Mouse (Mus musculus) G1E-ER4 (cell line): ENCODE measurements around the gene Tbxas1. TPM values are rescaled to one million over a fixed set of nuclear protein-coding genes. Genes with fewer than 3 reads are reported as not detected.

Experiments used
- GATA1 ChIP-seq: IDR thresholded peaks from one replicate; pipeline ENCODE4 v1.8.0; 2012; ENCODE audit warnings: low read length, inconsistent platforms
- polyA plus RNA-seq: library from polyadenylated mRNA; stranded (reverse); fragments of >175 nt; gene quantifications from 2 replicates; pipeline ENCODE4 v1.2.3, GENCODE M21; 2012

Tbxas1 gene
- polyA plus RNA-seq, 1 experiment, result 0.03 TPM

DNA sequence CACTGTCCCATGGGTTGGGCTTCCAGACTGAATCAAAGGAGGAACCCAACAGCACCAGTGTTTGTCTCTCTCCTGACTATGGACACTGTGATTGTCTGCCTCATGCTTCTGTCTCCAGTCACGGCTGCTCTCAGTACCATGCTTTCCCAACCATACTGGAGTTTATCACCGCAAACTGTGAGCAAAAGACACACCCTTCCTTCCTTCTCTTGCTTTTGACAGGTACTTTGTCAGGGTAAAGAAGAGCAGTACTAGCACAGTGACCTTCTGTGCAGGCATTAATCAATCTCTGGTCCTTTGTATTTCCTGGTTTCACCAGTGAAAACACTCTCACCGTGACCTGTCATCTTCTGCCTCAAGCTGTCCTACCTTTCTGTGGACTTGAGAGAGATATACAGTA, 26.4 kb downstream of the Tbxas1 start:
- TF ChIP-seq GATA1, result no peak

DNA sequence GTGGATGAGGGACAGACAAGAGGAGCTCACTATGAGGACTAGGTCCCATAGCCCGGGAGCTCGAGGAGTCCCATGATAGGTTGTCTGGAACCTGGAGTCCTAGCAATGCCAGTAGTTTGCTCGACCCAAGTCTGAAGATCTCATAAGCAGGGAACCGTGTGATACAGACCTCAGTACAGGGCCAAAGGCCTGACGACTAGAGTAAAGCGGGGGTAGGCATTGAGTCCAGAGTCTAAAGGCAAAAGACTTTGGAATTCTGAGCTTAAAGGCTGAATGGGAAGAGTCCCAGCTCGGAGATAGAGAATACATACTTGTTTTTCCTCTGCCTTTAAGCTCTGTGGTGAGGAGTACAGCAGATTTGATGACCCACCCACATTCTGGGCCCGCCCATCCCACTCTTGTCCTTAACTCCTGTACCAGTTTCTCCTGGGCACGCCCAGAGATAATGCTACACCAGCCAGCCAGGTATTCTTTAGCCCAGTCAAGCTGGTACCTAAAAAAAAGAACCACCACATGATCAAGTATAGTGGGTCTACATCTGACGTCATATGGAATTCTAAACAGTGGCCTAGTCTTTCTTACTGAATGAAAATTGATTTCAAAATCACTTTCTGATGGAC, 27.7 kb downstream of the Tbxas1 start:
- no peak for TF ChIP-seq GATA1

DNA sequence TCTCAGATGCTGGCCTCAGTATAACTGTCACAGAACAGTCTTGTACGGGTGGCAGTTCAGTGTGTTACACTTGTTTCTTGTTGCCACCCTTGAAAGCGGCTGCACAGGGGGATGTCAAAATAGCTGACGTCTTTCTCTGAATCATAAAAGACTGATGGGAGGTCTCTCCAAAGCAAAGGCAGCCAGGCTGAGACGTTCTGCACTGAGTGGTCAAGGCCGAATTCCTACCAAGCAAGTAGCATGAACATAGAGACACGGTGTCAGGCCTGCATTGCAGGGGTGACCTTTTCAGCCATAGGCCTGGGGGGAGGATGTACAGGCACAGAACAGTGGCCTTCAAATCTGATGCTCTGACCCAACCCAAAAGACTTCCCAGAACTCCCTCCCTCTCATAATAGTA, 30.8 kb downstream of the Tbxas1 start:
- TF ChIP-seq GATA1, result no peak

DNA sequence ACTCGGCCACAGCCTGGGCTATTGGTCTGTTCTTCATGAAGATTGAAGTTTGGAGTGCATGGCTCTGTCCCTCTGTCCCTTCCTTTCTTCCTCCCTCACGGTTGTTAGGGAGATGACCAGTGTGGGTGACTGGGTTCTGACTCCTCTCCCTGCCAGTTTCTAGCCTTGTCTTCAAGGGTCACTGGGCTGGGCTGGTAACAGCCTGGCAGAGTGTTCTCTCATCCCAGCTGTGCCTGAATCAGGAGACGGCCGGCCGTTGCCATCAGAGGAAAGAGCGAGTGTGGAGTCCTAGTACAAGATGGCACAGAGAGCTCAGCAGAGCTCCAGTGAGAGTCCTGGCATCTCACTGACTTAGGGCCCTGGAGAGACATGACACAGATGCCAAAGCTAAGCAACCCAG, 33.2 kb downstream of the Tbxas1 start:
- TF ChIP-seq GATA1, result no peak

DNA sequence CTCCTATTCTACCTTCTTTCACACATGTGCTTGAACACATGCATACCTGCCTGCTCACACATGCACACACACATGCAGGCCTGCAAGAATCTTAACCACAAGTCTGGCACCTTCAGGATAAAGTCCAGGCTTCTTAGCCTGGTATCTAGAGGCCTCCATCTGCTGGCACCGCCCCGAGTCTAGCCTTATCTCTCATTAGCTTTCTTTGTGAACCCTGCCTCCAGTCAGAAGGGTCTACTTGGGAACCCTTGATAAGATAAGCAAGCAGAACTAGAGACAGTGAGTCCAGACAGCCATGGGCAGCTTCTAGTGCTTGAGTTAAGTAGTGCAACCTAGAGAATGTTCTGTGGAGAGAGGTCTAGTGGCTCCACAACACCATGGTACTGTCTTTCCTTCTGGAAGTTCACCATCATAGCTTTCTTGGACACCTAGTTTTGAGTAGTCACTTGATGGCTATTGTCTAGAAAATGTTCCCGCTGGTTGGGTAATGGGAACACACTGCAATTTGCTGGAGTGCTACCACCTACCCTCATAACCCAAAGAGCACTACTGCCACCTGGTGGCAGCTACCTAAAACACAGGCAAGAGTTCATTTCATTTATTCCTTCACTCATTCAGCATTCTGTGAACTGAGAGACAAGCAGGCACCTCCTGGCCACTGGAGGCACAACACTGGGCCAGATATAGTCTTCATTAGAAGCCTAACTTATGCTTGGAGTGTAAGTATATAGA, 35.8 kb downstream of the Tbxas1 start:
- peak; percentile 96 for TF ChIP-seq GATA1

DNA sequence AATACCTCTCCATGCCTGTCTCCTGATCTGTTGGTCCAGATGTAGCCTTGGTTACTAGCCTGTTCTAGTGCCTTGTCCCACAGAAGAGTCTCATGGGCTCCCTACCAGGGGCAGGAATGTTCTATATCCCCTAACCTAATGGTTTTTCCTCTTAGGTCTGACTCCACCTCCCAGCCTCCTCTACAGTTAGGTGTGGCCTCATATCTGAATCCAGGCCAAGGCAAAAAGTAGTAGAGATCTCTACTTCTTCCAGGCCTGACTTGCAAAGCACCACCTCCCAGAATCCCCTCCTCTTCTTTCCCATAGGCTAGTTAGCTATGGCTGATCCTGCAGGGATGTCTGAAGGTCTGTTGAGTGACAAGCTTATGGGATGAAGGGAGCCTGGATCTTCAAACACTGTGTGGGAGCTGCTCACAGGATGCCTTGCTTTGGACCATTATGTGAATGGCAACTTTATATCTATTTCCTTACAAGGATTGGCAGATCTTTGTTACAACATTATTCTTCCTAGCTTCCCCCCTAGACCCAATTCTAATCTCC, 37.0 kb downstream of the Tbxas1 start:
- no peak for TF ChIP-seq GATA1

DNA sequence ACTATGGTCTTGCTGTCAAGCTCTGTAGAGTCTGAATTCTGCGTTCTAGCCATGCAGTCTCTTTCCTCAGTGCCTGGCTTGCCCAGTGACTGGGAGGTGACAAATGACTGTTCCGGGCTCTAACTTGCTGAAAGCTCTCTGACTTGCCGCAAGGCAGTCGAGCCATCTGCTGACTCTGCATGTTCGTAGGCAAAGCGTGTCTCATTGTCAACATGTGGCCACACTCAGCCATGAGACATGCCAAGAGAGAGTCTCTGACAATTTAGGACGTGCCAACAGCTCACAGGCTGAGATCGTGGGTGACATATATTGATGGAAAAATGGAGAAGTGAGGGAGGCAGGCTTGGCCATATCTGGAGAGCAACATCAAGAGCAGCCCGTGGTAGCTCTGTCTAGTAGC, 37.6 kb downstream of the Tbxas1 start:
- TF ChIP-seq GATA1, result no peak

DNA sequence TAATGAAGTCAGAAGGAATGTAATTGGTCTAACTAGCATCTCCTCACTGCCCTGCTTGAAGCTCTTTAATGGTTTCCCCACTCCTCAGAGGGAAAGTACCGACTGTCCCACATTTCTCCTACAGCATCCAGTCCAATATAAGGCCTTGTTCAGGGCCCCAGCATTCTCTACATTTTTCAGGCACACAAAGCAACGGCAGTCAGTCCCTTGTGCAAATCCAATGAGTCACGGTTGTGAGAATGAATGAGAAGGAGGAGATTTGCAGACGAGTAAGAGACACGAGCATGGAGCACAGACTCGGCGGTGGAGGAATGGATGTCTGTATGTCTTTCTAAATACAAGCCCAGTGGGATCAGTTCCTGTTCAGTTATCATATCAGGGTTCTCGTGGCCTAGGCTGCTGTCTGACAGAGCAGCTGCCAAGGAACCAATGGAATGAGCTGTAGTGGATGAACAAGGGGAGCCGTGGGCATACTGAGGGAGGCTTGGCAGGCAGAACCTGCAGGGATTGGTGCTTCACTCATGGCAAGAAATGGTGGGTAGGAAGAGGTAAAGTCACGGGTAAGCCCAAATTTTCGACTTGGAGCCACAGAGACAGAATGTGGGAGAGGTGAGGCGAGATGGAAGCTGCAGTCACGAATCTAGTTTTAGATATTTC, 38.3 kb downstream of the Tbxas1 start:
- no peak for TF ChIP-seq GATA1

DNA sequence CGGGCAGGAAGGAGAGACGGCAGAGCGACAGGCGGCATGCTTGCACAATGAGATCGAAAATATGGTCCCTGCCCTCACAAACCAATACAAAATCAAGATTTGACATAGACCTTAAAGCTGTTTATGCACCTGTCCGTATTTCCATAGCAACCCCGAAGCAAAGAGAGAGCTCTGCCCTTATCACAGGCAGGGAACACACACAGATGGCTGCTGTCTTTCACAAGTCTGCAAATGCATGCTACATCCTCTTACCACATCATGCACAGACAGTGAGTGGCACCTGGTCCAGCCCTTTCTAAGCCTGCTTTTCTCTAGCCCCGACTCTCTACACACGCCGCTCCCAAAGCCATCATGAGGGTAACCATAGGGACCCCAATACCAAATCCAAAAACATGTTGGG, 39.0 kb downstream of the Tbxas1 start:
- TF ChIP-seq GATA1, result no peak

DNA sequence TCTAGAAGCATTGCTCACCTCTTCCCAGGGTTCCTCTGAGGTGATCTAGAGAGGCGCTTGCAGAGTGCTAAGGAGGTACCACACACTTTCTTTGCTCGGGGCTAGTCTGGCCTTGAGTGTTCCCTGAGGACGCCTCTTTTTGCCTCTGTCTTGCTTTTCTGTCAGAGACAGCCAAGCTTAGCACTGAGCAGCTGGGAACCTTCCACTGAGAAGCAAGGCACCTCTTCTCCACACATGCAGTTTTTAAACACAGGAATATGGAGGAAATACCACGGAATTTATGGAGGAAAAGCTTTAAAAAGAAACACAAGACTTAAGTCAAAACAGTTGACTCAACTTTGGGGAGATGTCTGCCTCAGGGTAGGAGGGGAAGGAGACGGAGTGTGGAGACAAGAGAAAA, 40.6 kb downstream of the Tbxas1 start:
- TF ChIP-seq GATA1, result no peak

DNA sequence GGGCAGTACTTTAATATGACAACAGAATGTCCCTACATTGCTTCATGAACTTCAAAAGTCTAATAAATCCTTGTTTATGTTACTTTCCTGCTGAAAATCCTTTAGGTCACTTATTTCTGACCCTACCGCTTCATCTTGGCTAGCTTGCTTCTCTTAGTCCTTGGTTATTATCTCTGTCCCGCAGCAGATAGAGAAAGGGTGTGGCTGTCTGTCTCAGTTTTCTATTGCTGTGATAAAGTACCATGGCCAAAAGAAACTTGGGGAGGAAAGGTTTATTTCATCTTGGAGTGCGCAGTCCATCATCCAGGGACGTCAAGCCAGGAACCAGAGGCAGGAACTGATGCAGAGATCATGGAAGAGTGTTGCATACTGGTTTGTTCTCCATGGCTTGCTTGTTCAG, 41.4 kb downstream of the Tbxas1 start:
- TF ChIP-seq GATA1, result peak; percentile 50

DNA sequence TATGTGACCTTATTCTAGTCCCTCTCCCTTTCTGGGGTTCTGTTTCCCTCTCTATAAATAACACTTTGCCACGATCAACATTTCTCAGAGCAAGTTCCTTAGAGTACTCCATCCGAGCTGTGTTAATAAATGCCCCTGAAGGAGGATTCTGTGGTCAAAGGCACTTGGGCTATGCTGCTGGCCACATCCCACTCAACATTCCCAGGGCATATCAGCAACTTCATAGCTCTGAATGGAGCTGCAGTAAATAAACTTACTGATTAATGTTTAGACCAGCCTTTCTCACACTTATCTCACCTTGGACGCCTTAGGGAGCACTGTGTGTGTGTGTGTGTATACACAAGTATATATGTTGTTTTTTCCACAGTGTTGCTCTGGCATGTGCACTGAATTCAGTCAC, 42.2 kb downstream of the Tbxas1 start:
- no peak for TF ChIP-seq GATA1

DNA sequence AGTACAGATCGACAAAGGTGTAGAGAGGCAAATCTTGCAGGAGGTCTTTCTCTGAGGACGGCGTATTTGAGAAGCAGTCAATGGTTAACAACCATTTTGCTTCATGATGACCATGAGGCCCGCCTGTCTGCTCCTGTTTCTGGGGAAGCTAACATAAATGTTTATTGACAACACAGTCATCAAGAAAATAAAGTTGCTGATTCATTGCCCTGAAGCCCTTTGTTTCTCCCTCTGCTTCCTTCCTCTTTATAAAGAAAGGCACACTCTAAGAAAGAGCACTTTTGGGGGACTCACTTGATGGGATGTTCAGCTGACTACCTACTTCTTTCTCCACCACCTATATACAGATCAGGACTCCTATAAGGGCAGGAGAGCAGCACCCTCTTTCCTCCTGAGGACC, 43.5 kb downstream of the Tbxas1 start:
- no peak for TF ChIP-seq GATA1

DNA sequence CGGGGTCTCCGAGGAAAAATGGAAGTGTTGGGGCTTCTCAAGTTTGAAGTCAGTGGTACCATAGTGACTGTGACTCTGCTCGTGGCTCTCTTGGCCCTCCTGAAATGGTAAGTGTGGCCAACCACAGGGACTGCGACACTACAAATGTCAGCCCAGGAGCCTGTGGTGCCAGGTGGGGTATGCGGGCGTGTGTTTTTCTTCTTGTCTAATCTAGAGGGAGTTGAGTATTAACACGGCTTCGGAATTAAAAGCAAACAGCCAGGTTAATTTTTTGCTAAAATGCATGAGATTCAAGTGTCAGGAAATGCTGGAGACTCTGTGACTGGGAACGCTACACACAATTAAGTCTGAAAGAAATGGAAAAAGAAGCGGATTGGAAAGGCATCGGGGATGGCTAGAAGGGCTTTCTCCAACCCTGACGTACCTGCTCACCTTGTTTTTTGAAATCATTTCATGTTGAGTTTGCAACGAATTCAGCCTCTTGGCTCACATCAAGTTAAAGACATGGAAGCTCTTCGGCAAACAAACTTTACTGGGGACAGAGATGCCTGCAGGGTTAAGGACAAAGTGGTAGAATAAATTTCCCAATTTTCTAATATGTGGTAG, 44.0 kb downstream of the Tbxas1 start:
- TF ChIP-seq GATA1, result no peak

DNA sequence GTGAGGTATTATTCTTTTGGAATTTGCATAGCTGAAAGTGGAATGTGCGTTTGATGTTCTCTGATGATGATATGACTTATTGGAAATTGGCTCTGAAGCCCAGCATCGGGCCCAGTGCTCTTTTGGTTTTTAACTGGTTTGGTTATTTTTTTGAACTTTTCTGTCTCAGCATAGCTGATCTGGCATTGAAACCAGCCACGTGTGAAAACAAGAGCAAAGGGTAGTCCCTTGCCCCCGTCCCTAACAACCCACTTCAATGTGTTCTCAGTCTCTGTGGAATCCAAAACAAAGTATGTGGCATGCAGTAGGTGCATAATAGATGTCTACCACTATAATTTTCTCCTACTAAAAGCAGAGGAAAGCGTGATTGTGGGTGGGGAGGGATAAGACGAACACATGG, 44.9 kb downstream of the Tbxas1 start:
- TF ChIP-seq GATA1, result no peak
